Mouse (Mus musculus): ENCODE measurements around the gene 1810062G17Rik. TPM values are rescaled to one million over a fixed set of nuclear protein-coding genes. Genes with fewer than 3 reads are reported as not detected.
A peak's percentile ranks its signal among the peaks of the same experiment; 100 is the strongest.

The 1810062G17Rik gene
- not detected in 2 replicates for polyA plus RNA-seq (2012)

DNA sequence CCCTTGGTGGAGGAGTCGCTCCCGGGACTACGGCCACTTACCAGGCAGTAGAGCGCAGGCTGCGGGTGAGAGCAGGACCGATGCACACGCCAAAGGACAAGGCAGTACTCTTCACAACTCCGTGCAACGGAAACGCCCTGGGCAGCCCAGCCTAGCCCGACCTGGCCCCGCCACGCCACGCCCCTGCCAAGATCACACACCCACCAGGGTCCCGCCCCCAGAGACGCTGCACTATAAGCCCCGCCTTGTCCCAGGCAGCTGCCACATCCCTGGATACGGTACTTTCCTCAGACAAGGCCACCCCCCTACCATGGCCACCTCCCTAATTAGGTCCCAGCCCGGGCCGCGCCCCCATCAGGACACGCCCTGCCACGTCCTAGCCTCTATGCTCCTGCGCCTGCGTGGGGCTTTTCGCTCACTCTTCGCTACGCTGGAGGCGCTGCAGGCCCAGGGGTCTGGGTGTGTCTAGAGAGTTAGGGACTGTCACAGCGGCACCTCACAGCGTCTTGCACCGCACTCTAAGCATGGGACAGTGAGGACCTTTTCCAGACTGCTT lies at the start of gene 1810062G17Rik, which contains the start of gene Anxa5:
Gene 1810062G17Rik (plus strand): TSS at position 406 of the 556 bp plus-strand sequence.
Gene Anxa5 (minus strand): TSS at position 363 of the 556 bp plus-strand sequence.
- H3K27me3 ChIP-seq (ENCODE audit: control insufficient read depth) = peaks cover 12% of the 10 kb centered on the region
- TF ChIP-seq TAL1 (IDR thresholded peaks at IDR 0.05; ENCODE audit: low read length) (no peak), GATA1 (IDR thresholded peaks at IDR 0.05; ENCODE audit: low read length) (no peak)
- peak within 1 kb of the TSS; percentile 65 for H3K4me3 ChIP-seq (replicated peaks)
- peaks cover 17% of the 10 kb centered on the region for H3K4me1 ChIP-seq (ENCODE audit: control insufficient read depth)
- no peaks in the 10 kb centered on the region for H3K9me3 ChIP-seq (ENCODE audit: control insufficient read depth, low read length)
- H3K36me3 ChIP-seq (ENCODE audit: control insufficient read depth) = no peaks in the 10 kb centered on the region

- no peak overlapping the region for H3K4me3 ChIP-seq (replicated peaks)
- H3K27me3 ChIP-seq (ENCODE audit: control insufficient read depth) = no peaks in the 10 kb centered on the region
- no peak for TF ChIP-seq GATA1 (IDR thresholded peaks at IDR 0.05; ENCODE audit: low read length)
- TF ChIP-seq TAL1 (IDR thresholded peaks at IDR 0.05; ENCODE audit: low read length) = no peak
- no peaks in the 10 kb centered on the region for H3K4me1 ChIP-seq (ENCODE audit: control insufficient read depth)
- no peaks in the 10 kb centered on the region for H3K36me3 ChIP-seq (ENCODE audit: control insufficient read depth)
- H3K9me3 ChIP-seq (ENCODE audit: control insufficient read depth, low read length) = no peaks in the 10 kb centered on the region
Observed at GRCm38 (mm10) chr3:36427386-36427785, 48.4 kb upstream of the 1810062G17Rik start.

GRCm38 (mm10) chr3:36430360-36430759 lies 45.4 kb upstream of the 1810062G17Rik start:
- Histone ChIP-seq H3K4me1 (ENCODE audit: control insufficient read depth) (no peaks in the 10 kb centered on the region), H3K9me3 (ENCODE audit: control insufficient read depth, low read length) (no peaks in the 10 kb centered on the region), H3K4me3 (replicated peaks) (no peak overlapping the region), H3K36me3 (ENCODE audit: control insufficient read depth) (no peaks in the 10 kb centered on the region), H3K27me3 (ENCODE audit: control insufficient read depth) (no peaks in the 10 kb centered on the region)
- TF ChIP-seq TAL1 (IDR thresholded peaks at IDR 0.05; ENCODE audit: low read length) = no peak
- no peak for TF ChIP-seq GATA1 (IDR thresholded peaks at IDR 0.05; ENCODE audit: low read length)

DNA sequence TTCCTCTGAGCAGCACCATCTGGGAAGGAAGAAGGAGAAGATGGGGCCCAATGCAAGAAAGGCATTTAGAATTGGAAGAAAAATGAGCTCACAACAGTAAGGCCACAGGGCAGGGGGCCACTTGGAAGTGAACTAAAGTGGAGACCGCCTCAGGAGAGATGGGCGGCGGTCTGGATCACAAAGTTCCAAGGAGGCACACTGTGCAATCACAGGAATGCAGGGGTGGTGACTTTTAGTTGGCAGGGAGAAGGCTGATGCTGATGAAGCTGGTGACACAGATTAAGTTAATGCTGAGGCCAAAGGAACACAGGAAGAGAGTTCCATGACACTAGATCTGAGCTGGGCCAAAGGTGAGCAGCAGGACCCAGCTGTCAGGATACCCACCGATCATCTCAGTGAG lies 35.5 kb upstream of the 1810062G17Rik start:
- H3K4me3 ChIP-seq (replicated peaks) = no peak overlapping the region
- no peaks in the 10 kb centered on the region for H3K4me1 ChIP-seq (ENCODE audit: control insufficient read depth)
- no peaks in the 10 kb centered on the region for H3K9me3 ChIP-seq (ENCODE audit: control insufficient read depth, low read length)
- no peaks in the 10 kb centered on the region for H3K36me3 ChIP-seq (ENCODE audit: control insufficient read depth)
- no peak for TF ChIP-seq GATA1 (IDR thresholded peaks at IDR 0.05; ENCODE audit: low read length)
- no peak for TF ChIP-seq TAL1 (IDR thresholded peaks at IDR 0.05; ENCODE audit: low read length)
- no peaks in the 10 kb centered on the region for H3K27me3 ChIP-seq (ENCODE audit: control insufficient read depth)

- Histone ChIP-seq H3K27me3 (ENCODE audit: control insufficient read depth) (no peaks in the 10 kb centered on the region), H3K36me3 (ENCODE audit: control insufficient read depth) (no peaks in the 10 kb centered on the region), H3K4me1 (ENCODE audit: control insufficient read depth) (no peaks in the 10 kb centered on the region), H3K9me3 (ENCODE audit: control insufficient read depth, low read length) (no peaks in the 10 kb centered on the region), H3K4me3 (replicated peaks) (no peak overlapping the region)
- TF ChIP-seq GATA1 (IDR thresholded peaks at IDR 0.05; ENCODE audit: low read length) (no peak), TAL1 (IDR thresholded peaks at IDR 0.05; ENCODE audit: low read length) (no peak)
Observed at GRCm38 (mm10) chr3:36442426-36442825, 33.3 kb upstream of the 1810062G17Rik start.

- TF ChIP-seq GATA1 (IDR thresholded peaks at IDR 0.05; ENCODE audit: low read length) (no peak), TAL1 (IDR thresholded peaks at IDR 0.05; ENCODE audit: low read length) (no peak)
- Histone ChIP-seq H3K9me3 (ENCODE audit: control insufficient read depth, low read length) (no peaks in the 10 kb centered on the region), H3K4me1 (ENCODE audit: control insufficient read depth) (no peaks in the 10 kb centered on the region), H3K27me3 (ENCODE audit: control insufficient read depth) (no peaks in the 10 kb centered on the region), H3K36me3 (ENCODE audit: control insufficient read depth) (peaks cover 4% of the 10 kb centered on the region; the same call in 1 of the 2 replicates), H3K4me3 (replicated peaks) (no peak overlapping the region)
Observed at GRCm38 (mm10) chr3:36446041-36446440, 29.7 kb upstream of the 1810062G17Rik start.

DNA sequence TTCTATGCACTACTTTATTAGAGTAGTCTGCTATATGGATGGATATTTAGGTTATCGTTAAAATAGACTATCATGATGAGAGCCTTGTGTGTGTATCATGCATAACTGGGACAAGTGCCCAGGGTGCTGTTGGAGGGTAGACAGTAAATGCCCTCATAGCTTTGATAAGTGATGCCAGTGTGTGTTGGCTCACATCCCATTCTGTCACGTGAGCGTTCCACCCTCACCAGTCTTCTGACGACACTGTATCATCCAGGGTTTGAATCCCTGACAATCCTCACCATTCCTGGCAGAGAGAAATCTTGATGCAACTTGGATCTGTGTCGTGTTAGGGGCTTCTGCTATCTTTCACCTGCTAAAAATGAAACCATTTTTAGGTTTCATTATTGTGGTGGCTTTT lies 29.2 kb upstream of the 1810062G17Rik start:
- Histone ChIP-seq H3K9me3 (ENCODE audit: control insufficient read depth, low read length) (no peaks in the 10 kb centered on the region), H3K4me3 (replicated peaks) (no peak overlapping the region), H3K27me3 (ENCODE audit: control insufficient read depth) (no peaks in the 10 kb centered on the region), H3K4me1 (ENCODE audit: control insufficient read depth) (no peaks in the 10 kb centered on the region), H3K36me3 (ENCODE audit: control insufficient read depth) (peaks cover 4% of the 10 kb centered on the region; the same call in 1 of the 2 replicates)
- TF ChIP-seq GATA1 (IDR thresholded peaks at IDR 0.05; ENCODE audit: low read length) (no peak), TAL1 (IDR thresholded peaks at IDR 0.05; ENCODE audit: low read length) (no peak)

- Histone ChIP-seq H3K4me3 (replicated peaks) (no peak overlapping the region), H3K27me3 (ENCODE audit: control insufficient read depth) (no peaks in the 10 kb centered on the region), H3K4me1 (ENCODE audit: control insufficient read depth) (no peaks in the 10 kb centered on the region), H3K9me3 (ENCODE audit: control insufficient read depth, low read length) (no peaks in the 10 kb centered on the region), H3K36me3 (ENCODE audit: control insufficient read depth) (peaks cover 4% of the 10 kb centered on the region; the same call in 1 of the 2 replicates)
- TF ChIP-seq TAL1 (IDR thresholded peaks at IDR 0.05; ENCODE audit: low read length) = no peak
- TF ChIP-seq GATA1 (IDR thresholded peaks at IDR 0.05; ENCODE audit: low read length) = no peak
Observed at GRCm38 (mm10) chr3:36446918-36447317, 28.8 kb upstream of the 1810062G17Rik start.

GRCm38 (mm10) chr3:36449292-36450165 lies 26.2 kb upstream of the 1810062G17Rik start:
- TF ChIP-seq TAL1 (IDR thresholded peaks at IDR 0.05; ENCODE audit: low read length) (no peak), GATA1 (IDR thresholded peaks at IDR 0.05; ENCODE audit: low read length) (no peak)
- Histone ChIP-seq H3K9me3 (ENCODE audit: control insufficient read depth, low read length) (no peaks in the 10 kb centered on the region), H3K27me3 (ENCODE audit: control insufficient read depth) (no peaks in the 10 kb centered on the region), H3K4me3 (replicated peaks) (no peak overlapping the region), H3K36me3 (ENCODE audit: control insufficient read depth) (peaks cover 4% of the 10 kb centered on the region; the same call in 1 of the 2 replicates), H3K4me1 (ENCODE audit: control insufficient read depth) (no peaks in the 10 kb centered on the region)

Measured in erythroblast, embryonic 14.5 days (primary cell).